Mouse (Mus musculus): ENCODE measurements around the gene 4921539E11Rik. TPM values are rescaled to one million over a fixed set of nuclear protein-coding genes. Genes with fewer than 3 reads are reported as not detected.

The 4921539E11Rik gene
- total RNA-seq (2021): not detected

DNA sequence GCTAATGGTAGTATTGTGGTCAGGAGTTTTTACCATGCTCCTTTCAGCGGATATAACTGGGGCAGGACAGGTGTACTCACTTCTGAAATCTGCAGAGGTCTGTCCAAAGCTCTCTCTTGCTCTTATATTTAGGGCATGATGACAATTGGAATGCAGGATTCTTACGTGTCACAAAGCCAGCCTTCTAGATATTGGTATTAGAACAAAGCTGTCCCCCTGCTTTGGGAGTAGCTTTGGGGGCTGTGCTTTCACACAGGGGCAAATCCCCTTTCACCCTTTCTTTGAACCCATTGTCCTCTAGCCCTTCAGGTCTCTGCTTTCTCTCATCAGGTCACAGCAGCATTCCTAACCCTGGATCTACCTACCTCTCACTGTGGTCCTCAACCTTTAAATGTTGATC lies at the start of gene 4921539E11Rik:
Gene 4921539E11Rik, minus strand, starts transcription at position 101 of the 400 bp plus-strand sequence.
- DNase-seq: no peak

DNA sequence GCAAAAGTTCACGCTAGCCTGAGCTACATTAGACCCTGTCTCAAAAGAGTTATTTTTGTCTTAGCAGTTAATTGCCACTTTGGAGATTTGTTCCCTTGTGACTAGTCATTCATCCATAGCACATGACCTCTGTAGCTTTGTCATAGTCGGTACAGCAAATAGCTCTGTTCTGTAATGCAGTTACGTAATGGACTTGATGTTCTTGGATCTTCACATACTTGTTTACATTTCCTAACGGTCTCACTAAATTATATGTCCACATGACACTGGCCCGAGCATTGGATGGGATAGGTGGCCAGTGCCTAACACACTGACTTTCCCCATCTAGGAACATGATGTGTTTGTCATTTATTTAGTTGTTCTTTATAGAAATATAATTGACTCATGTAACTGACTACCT lies 44.5 kb upstream of the 4921539E11Rik start:
- DNase-seq: no peak

GRCm38 (mm10) chr4:103329348-103329747 lies 38.7 kb upstream of the 4921539E11Rik start:
- no peak for DNase-seq

- DNase-seq: peak in 1 of 2 experiments; percentile 14
Observed at GRCm38 (mm10) chr4:103326994-103327393, 36.3 kb upstream of the 4921539E11Rik start.

DNA sequence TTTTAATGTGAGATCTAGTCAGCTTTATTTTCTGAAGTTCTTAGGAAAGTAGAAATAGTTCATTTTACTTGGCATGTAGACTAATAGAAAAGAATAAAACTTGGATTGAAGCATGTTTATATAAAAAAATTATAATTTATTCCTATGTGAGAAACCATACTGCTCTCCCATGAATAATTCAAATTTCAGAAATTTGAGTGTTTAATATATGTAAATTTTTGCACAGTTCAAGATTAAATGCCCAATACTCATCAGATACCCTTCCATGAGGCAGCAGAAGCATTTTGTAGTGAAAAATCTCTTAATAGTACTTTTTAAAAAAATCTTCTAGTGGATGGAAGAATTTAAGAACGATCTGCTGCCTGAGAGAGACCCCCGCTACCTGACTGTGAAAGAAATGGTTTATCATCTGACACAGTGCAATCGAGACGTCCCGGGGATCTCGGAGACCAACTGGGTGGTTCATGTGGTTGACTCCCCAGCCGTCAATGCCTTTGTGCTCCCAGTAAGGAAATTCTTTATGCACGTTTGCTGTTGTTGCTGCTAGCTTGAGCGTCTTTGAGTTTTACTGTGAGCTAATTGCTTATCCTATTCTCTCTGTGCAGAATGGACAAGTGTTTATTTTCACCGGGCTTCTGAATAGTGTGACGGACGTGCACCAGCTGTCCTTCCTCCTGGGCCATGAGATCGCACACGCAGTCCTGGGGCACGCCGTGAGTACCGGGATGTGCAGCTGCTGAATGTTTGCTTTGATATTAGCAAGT lies 34.2 kb upstream of the 4921539E11Rik start:
- DNase-seq: no peak

DNA sequence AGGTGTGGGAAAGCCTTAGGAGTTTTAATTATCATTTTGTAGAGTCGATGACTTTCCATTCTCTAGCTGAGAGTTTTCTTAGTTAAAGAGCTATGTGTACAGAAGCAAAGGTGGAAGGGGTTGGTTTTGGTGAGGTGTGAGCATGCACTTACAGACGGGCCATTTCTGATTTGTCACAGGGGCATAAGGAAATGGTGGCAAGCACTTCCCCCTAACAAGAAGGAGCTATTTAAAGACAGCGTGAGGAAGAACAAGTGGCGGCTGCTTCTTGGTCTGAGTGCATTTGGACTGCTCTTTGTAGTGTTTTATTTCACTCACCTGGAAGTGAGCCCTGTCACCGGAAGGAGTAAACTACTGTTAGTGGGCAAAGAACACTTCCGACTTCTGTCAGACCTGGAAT lies 30.8 kb upstream of the 4921539E11Rik start:
- DNase-seq: no peak

- no peak for DNase-seq
Observed at GRCm38 (mm10) chr4:103315861-103316260, 25.2 kb upstream of the 4921539E11Rik start.

- no peak for DNase-seq
Observed at GRCm38 (mm10) chr4:103314526-103314910, 23.9 kb upstream of the 4921539E11Rik start.

GRCm38 (mm10) chr4:103313587-103314525 lies 23.2 kb upstream of the 4921539E11Rik start, which contains the start of gene Oma1:
Gene Oma1 (plus strand): TSS chr4:103313812.
- peak; percentile 96 to 97 for DNase-seq

- DNase-seq: no peak
Observed at GRCm38 (mm10) chr4:103303851-103304250, 13.2 kb upstream of the 4921539E11Rik start.

DNA sequence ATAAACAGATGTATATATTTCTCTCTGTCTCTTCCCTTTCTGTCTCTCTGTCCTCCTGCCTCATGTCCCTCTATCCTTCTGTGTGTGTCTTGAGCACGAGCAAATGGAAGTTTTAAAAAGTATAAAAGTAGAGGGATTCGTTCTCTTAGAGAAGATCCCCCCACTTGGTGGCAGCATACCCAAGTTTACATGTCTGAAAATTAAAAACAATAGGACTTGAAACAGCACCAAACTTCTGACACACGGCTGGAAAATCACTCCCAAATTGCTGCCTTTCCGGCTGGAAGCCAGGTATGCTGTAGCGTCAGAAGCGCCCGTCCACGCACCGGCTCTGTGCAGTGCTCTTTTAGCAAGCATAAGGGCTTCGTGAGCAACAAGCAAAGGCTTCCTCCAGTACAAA lies 8.7 kb upstream of the 4921539E11Rik start:
- peak; percentile 18 to 22 for DNase-seq

DNA sequence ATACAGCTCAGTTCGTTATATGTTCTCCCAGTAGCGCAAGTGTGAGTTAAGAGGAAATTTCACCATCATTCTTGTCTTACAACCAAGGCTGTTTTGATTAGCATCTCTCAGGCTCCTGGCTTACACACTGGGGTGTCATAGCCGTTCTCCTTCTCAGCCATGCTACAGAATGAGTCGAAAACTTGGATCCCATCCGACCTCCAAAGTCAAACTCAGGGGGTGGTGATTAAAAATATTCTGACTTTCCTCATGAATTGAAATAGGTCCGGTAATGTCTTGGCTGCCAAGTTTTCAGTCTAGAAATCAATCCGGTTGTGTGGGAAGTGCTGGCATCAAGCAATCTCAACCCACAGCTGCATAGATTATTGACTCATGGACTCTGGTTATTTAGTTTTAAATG lies 2.3 kb downstream of the 4921539E11Rik start:
- DNase-seq: peak in 1 of 2 experiments; percentile 2

DNA sequence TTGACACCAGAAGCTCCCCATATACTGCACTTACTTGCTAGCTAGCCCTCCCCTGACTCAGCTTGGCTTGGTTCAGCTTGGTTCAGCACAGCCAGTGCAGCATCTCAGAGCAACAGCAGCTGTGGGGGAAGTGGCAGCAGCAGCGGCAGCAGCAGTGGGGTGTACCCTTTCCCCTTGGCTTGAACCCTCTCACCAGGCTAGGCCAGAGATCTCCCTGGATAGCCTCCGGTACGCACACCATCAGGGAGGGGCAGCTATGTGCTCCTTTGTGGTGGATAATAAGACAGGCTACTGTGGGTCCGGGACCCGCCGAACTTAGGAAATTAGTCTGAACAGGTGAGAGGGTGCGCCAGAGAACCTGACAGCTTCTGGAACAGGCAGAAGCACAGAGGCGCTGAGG lies 17.6 kb downstream of the 4921539E11Rik start:
- DNase-seq: no peak

- DNase-seq: no peak
Observed at GRCm38 (mm10) chr4:103269336-103269735, 21.3 kb downstream of the 4921539E11Rik start.

DNA sequence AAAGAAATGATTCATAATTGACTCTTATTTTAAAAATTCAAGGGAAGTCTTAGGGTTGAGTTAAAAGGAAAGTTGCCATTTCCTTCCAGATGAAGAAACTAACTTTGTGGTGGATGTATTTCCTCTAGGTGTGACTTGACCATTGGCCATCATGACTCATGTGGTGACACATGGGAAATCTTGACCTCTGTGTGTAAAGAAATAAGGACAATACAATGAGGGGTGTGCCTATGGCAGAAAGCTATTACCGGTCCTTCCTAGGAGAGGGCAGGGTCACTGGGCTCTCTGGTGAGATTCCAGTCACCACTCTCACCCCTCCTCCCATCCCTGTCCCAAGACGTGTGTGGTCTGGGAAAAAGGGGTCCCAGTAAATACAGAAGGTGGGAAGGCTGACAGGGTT lies 25.5 kb downstream of the 4921539E11Rik start:
- DNase-seq: no peak

GRCm38 (mm10) chr4:103263812-103264396 lies 26.8 kb downstream of the 4921539E11Rik start:
- DNase-seq: no peak

GRCm38 (mm10) chr4:103263378-103263777 lies 27.3 kb downstream of the 4921539E11Rik start:
- no peak for DNase-seq

- no peak for DNase-seq
Observed at GRCm38 (mm10) chr4:103258817-103259216, 31.8 kb downstream of the 4921539E11Rik start.

GRCm38 (mm10) chr4:103253846-103254245 lies 36.8 kb downstream of the 4921539E11Rik start:
- DNase-seq: no peak

- no peak for DNase-seq
Observed at GRCm38 (mm10) chr4:103249436-103250085, 41.1 kb downstream of the 4921539E11Rik start.

- DNase-seq: no peak
Observed at GRCm38 (mm10) chr4:103247813-103248212, 42.9 kb downstream of the 4921539E11Rik start.

DNA sequence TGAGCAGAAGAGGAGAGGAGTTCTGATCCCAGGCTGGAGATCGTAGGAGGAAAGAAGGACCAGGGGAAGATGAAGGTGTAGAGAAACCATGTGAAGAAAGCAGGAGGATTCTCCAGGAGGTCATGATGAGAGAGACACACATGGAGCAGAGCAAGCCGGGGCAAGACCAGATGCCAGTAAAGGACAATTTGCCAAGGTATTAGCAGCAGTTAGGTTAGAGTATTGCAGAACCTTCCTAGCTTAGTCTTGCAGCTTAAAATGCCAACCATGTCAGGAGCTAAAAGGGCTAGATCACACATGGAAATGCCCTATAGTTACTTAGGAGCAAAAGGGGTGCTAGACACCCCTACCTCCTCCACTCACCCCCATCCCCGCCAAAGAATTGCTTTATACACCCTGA lies 43.4 kb downstream of the 4921539E11Rik start:
- DNase-seq: no peak

Data from layer of hippocampus, postnatal 36 days (tissue).